Mouse (Mus musculus): ENCODE results near the gene Astn1. TPM values are rescaled to one million over a fixed set of nuclear protein-coding genes. Genes with fewer than 3 reads are reported as not detected.

The Astn1 gene
- total and polyA plus RNA-seq, 3 experiments = 0.35 to 0.42 TPM; not detected in 1

DNA sequence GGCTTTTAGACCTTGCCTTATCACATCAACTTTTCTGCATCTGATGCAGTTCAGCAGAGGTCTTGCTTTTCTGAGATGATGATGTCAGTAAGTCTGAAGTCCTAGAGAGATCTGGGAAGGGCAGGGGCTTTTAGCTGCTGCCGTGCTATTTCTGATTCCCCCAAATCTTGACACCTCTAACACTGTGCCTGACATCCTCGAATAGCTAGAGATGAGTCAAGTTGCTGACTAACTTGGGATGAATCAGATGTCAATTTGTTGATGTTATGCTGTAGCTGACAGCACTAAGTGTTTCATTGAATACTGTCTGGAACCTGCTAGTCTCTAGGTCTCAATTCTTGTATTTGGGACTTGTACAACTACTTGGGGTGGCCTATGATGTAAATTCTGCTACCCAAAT, 121.7 kb downstream of the Astn1 start:
- Histone ChIP-seq H3K4me1 (ENCODE audit: control insufficient read depth in 1 of 2, insufficient read depth in 2 of 2) (peaks cover 0 to 12% of the 10 kb centered on the region in 2 experiments; a peak in 2 of 4 replicates), H3K36me3 (replicated peaks in 1 of 2; ENCODE audit: control insufficient read depth in 1 of 2, insufficient read depth in 1 of 2, low read length in 1 of 2) (no peaks in the 10 kb centered on the region), H3K79me2 (replicated peaks; ENCODE audit: control insufficient read depth, extremely low read depth, insufficient read depth, poor library complexity, severe bottlenecking) (no peaks in the 10 kb centered on the region), H3K9ac (ENCODE audit: insufficient read depth, low read depth) (no peak overlapping the region), H3K4me3 (replicated peaks in 1 of 3; ENCODE audit: low read depth in 2 of 3, low read length in 2 of 3, poor library complexity in 1 of 3) (no peak overlapping the region), H3K9me3 (replicated peaks; ENCODE audit: low read length) (no peaks in the 10 kb centered on the region), H3K4me2 (ENCODE audit: insufficient read depth, low read depth, poor library complexity, severe bottlenecking) (no peak overlapping the region), H3K27me3 (replicated peaks) (no peaks in the 10 kb centered on the region), H3K27ac (ENCODE audit: insufficient read depth, low read depth) (no peak overlapping the region)
- in situ Hi-C loops (cut with MboI; ENCODE audit: low pct_ligation_motif_present, low pct_unique_long_range_greater_than_20kb, low sequenced_read_pairs) = no loop called here
- DNase-seq (ENCODE audit: extremely low read depth) = no peak
- dilution Hi-C loops (cut with MboI; ENCODE audit: extremely low pct_ligation_motif_present, extremely low pct_unique_long_range_greater_than_20kb, low sequenced_read_pairs) = no loop called here
- no peak for TF ChIP-seq EP300 (IDR thresholded peaks at IDR 0.05; ENCODE audit: low read length)
- TF ChIP-seq BHLHE40 (IDR thresholded peaks at IDR 0.05; ENCODE audit: low read depth, low read length) = no peak

DNA sequence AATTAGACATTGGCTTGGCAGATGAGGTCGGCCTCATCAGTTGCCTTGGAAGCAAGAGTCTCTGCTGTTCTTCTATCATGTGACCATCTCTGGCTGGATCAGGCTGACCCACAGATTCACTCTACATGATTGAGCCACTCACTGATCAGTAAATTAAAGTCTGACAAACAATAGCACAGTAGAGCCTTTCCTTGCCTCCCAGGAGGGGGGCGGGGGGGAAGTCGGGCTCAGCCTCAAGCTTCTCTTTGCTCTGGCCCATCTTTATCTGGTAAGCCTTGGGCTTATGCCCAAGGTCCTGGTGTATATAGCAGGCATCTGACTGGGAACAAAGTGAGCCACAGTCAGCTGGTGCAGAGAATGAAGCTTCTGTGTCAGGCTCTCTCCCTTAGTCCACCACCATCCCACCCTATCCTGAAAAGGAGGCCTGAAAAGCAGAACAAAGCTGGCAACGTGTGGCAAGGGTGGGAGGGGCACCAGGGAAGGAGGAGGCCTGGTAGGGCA, 127.5 kb downstream of the Astn1 start:
- no peak for TF ChIP-seq ZMIZ1 (IDR thresholded peaks at IDR 0.05; ENCODE audit: low read depth, low read length)
- TF ChIP-seq PAX5 (IDR thresholded peaks at IDR 0.05; ENCODE audit: low read length) = no peak
- TF ChIP-seq USF1 (IDR thresholded peaks at IDR 0.05; ENCODE audit: low read depth, low read length) = no peak
- no peak for TF ChIP-seq NRF1 (IDR thresholded peaks at IDR 0.05; ENCODE audit: low read depth, low read length)
- no peak for TF ChIP-seq TCF12 (IDR thresholded peaks at IDR 0.05; ENCODE audit: low read depth, low read length)
- no peak for TF ChIP-seq HCFC1 (IDR thresholded peaks at IDR 0.05; ENCODE audit: low read depth, low read length)
- TF ChIP-seq MAFK (IDR thresholded peaks at IDR 0.05; ENCODE audit: insufficient replicate concordance, low read length) = no peak
- TF ChIP-seq POLR2AphosphoS2 (IDR thresholded peaks at IDR 0.05; ENCODE audit: low read depth, low read length) = no peak
- TF ChIP-seq CTCF (conservative IDR thresholded peaks at IDR 0.05 in 1 of 2, IDR thresholded peaks at IDR 0.05 in 1 of 2; ENCODE audit: low read depth in 2 of 2, low read length in 2 of 2) = no peak
- TF ChIP-seq TBP (conservative IDR thresholded peaks at IDR 0.05; ENCODE audit: low read depth, low read length) = no peak
- TF ChIP-seq MEF2A (IDR thresholded peaks at IDR 0.05; ENCODE audit: borderline replicate concordance, low read depth, low read length) = no peak
- no peak for TF ChIP-seq JUN (IDR thresholded peaks at IDR 0.05; ENCODE audit: insufficient read depth, low read depth, low read length)
- TF ChIP-seq POLR2A (IDR thresholded peaks at IDR 0.05; ENCODE audit: low read depth, low read length) = no peak
- no peak for TF ChIP-seq RCOR1 (conservative IDR thresholded peaks at IDR 0.05; ENCODE audit: low read depth, low read length)
- no peaks in the 10 kb centered on the region for H3K27me3 ChIP-seq (replicated peaks)
- no peak for DNase-seq (ENCODE audit: extremely low read depth)
- no peak overlapping the region for H3K27ac ChIP-seq (ENCODE audit: insufficient read depth, low read depth)
- H3K4me1 ChIP-seq (ENCODE audit: control insufficient read depth in 1 of 2, insufficient read depth in 2 of 2) = no peaks in the 10 kb centered on the region
- in situ Hi-C loops (cut with MboI; ENCODE audit: low pct_ligation_motif_present, low pct_unique_long_range_greater_than_20kb, low sequenced_read_pairs) (no loop called here), dilution Hi-C loops (cut with MboI; ENCODE audit: extremely low pct_ligation_motif_present, extremely low pct_unique_long_range_greater_than_20kb, low sequenced_read_pairs) (no loop called here)
- H3K79me2 ChIP-seq (replicated peaks; ENCODE audit: control insufficient read depth, extremely low read depth, insufficient read depth, poor library complexity, severe bottlenecking) = no peaks in the 10 kb centered on the region
- H3K9me3 ChIP-seq (replicated peaks; ENCODE audit: low read length) = no peaks in the 10 kb centered on the region
- H3K36me3 ChIP-seq (replicated peaks in 1 of 2; ENCODE audit: control insufficient read depth in 1 of 2, insufficient read depth in 1 of 2, low read length in 1 of 2) = no peaks in the 10 kb centered on the region
- no peak overlapping the region for H3K4me3 ChIP-seq (replicated peaks in 1 of 3; ENCODE audit: low read depth in 2 of 3, low read length in 2 of 3, poor library complexity in 1 of 3)
- no peak overlapping the region for H3K4me2 ChIP-seq (ENCODE audit: insufficient read depth, low read depth, poor library complexity, severe bottlenecking)
- H3K9ac ChIP-seq (ENCODE audit: insufficient read depth, low read depth) = no peak overlapping the region

All from CH12.LX (cell line).